Mouse (Mus musculus) hindbrain, embryonic 10.5 days (tissue): ENCODE measurements around the gene Gdf9. TPM values are rescaled to one million over a fixed set of nuclear protein-coding genes. Genes with fewer than 3 reads are reported as not detected.
"Not testable (repeated sequence)": the region's sequence is repeated elsewhere in the genome, so short reads cannot be mapped to it uniquely, and the experiment has no call there.

Source experiments
- DNase-seq: peaks from one replicate; pipeline ENCODE4 v3.0.0-alpha.2; 2017; ENCODE audit warnings: low spot score
- H3K27ac ChIP-seq: fragments of 300-500 bp; sonication (generic); 2 replicates; pipeline ENCODE4 v1.5.1; 2016; ENCODE audit warnings: mild to moderate bottlenecking, moderate library complexity
- H3K27me3 ChIP-seq: fragments of 300-500 bp; sonication (generic); 2 replicates; pipeline ENCODE4 v1.6.1; 2016; ENCODE audit warnings: mild to moderate bottlenecking; ENCODE audit not compliant: poor library complexity, insufficient read depth, severe bottlenecking
- H3K36me3 ChIP-seq: fragments of 300-500 bp; sonication (generic); 2 replicates; pipeline ENCODE4 v1.6.1; 2016; ENCODE audit warnings: mild to moderate bottlenecking, moderate library complexity
- H3K4me1 ChIP-seq: fragments of 300-500 bp; sonication (generic); replicated peaks from 2 replicates; pipeline ENCODE4 v1.6.1; 2016; ENCODE audit warnings: mild to moderate bottlenecking
- H3K4me3 ChIP-seq: fragments of 300-500 bp; sonication (generic); 2 replicates; pipeline ENCODE4 v1.5.1; 2016; ENCODE audit warnings: mild to moderate bottlenecking, moderate library complexity
- H3K9me3 ChIP-seq: fragments of 300-500 bp; sonication (generic); 2 replicates; pipeline ENCODE4 v1.6.1; 2016; ENCODE audit warnings: mild to moderate bottlenecking, moderate library complexity
- WGBS: fragments of 180-500 bp; shearing (Covaris S2); methylation state at CpG from one replicate; pipeline ENCODE4 v1.1.7; 2016; 5-methylcytosine and 5-hydroxymethylcytosine counted together
- polyA plus RNA-seq: library from polyadenylated mRNA; unstranded; fragments of >200 nt; fragmentation: Nextera tagmentation; extraction: Ambion mirVana; gene quantifications from 2 replicates; pipeline ENCODE4 v1.2.1, GENCODE M21; 2016

Gdf9 gene
- 2.6 and 2.9 TPM in 2 replicates for polyA plus RNA-seq

- Histone ChIP-seq H3K27me3 (no peaks in the 10 kb centered on the region), H3K4me3 (peak within 1 kb of the TSS; percentile 95), H3K36me3 (peaks cover 20% of the 10 kb centered on the region), H3K27ac (peak within 1 kb of the TSS; percentile 85), H3K9me3 (no peaks in the 10 kb centered on the region), H3K4me1 (peaks cover 20% of the 10 kb centered on the region)
- peak; percentile 98 for DNase-seq
- under 1% methylated on average over 44 of the region's 44 CpGs for WGBS
Measured at GRCm38 (mm10) chr11:53430670-53431346, at the start of gene Gdf9, which contains the start of gene Uqcrq. Gene Gdf9 (plus strand): TSS chr11:53431023. Gene Uqcrq (minus strand): TSS chr11:53430831.

- DNase-seq = no peak
- peaks cover 83% of the 10 kb centered on the region for H3K36me3 ChIP-seq
- no peaks in the 10 kb centered on the region for H3K27me3 ChIP-seq
- no peak overlapping the region for H3K4me3 ChIP-seq
- no peak overlapping the region for H3K27ac ChIP-seq
- WGBS = 98% methylated on average over 2 of the region's 2 CpGs
- H3K4me1 ChIP-seq = no peaks in the 10 kb centered on the region
- no peaks in the 10 kb centered on the region for H3K9me3 ChIP-seq
Measured at GRCm38 (mm10) chr11:53383758-53384428, 46.9 kb upstream of the Gdf9 start.

DNA sequence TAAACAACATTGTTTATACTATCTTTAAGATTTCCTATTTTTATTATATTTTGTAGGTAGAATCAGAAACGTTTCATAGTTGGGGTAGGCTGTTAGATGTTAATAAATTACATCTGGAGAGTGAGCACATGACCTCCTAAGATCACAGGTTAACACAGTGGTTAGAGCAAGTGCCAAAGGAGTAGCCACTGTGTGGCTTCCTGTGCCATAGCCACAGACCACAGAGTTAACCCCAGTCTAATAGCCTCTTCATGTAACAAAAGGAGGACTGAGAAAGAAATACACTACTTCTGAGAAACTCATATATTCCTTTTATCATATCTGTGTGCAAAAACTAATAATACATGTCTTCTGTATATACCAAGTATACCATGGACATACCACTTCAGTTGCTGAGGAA is 37.0 kb upstream of the Gdf9 start:
- Histone ChIP-seq H3K4me3 (no peak overlapping the region), H3K36me3 (peaks cover 89% of the 10 kb centered on the region), H3K27me3 (no peaks in the 10 kb centered on the region), H3K4me1 (no peaks in the 10 kb centered on the region), H3K9me3 (no peaks in the 10 kb centered on the region), H3K27ac (no peak overlapping the region)
- DNase-seq = no peak
- WGBS = 96% methylated on average over 1 of the region's 1 CpGs

GRCm38 (mm10) chr11:53403638-53404037 is 27.2 kb upstream of the Gdf9 start:
- H3K4me3 ChIP-seq = no peak overlapping the region
- H3K27me3 ChIP-seq = no peaks in the 10 kb centered on the region
- H3K9me3 ChIP-seq = no peaks in the 10 kb centered on the region
- WGBS = 77% methylated on average over 1 of the region's 1 CpGs
- H3K27ac ChIP-seq = no peak overlapping the region
- H3K36me3 ChIP-seq = peaks cover 97% of the 10 kb centered on the region
- DNase-seq = no peak
- no peaks in the 10 kb centered on the region for H3K4me1 ChIP-seq

GRCm38 (mm10) chr11:53411738-53412137 is 19.1 kb upstream of the Gdf9 start:
- Histone ChIP-seq H3K4me3 (no peak overlapping the region), H3K27me3 (no peaks in the 10 kb centered on the region), H3K27ac (no peak overlapping the region), H3K36me3 (peaks cover 99% of the 10 kb centered on the region), H3K9me3 (no peaks in the 10 kb centered on the region), H3K4me1 (no peaks in the 10 kb centered on the region)
- no peak for DNase-seq

DNA sequence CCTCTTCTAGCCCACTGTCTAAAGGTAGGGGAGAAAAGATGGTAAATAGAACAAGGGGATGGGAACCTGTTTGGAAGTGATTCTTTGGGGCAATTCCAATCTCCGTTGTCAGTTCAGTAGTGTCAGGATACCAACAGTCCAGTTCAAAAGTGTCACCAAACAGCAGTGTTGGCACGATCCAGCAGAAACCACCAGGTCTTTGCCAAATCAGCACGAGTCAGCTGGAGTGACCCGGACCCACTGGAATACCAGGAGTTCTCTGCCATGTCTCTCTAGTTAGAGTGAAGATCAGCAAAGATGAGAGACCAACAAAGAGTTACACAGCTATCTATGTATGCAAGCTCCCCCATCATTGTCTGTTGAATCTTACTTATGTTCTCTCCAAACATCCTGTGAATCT is 17.0 kb upstream of the Gdf9 start:
- Histone ChIP-seq H3K4me1 (no peaks in the 10 kb centered on the region), H3K9me3 (no peaks in the 10 kb centered on the region), H3K27me3 (no peaks in the 10 kb centered on the region), H3K36me3 (peaks cover 99% of the 10 kb centered on the region), H3K27ac (no peak overlapping the region), H3K4me3 (no peak overlapping the region)
- no peak for DNase-seq
- 96% methylated on average over 4 of the region's 4 CpGs for WGBS

DNA sequence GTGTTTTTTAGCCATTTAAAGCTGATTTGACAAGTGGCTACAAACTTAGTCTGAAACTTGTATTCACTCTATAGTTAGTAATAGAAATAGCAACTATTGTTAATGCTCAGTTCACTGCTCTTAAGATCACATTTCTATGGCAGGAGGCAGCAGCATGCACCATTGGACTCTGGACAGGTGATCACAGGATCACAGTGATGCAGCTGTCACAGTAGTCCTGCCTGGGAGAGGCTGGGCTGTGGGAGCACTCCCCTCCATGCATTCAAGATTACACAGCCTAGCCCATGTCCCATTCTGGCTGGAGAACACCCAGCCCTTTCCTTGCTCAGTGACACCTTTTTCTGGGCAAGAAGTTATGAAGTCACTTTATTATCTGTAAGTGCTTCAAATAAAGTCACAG is 12.8 kb upstream of the Gdf9 start:
- no peaks in the 10 kb centered on the region for H3K9me3 ChIP-seq
- H3K27me3 ChIP-seq = no peaks in the 10 kb centered on the region
- no peak for DNase-seq
- H3K27ac ChIP-seq = no peak overlapping the region
- H3K4me1 ChIP-seq = no peaks in the 10 kb centered on the region
- no peak overlapping the region for H3K4me3 ChIP-seq
- H3K36me3 ChIP-seq = peaks cover 91% of the 10 kb centered on the region

DNA sequence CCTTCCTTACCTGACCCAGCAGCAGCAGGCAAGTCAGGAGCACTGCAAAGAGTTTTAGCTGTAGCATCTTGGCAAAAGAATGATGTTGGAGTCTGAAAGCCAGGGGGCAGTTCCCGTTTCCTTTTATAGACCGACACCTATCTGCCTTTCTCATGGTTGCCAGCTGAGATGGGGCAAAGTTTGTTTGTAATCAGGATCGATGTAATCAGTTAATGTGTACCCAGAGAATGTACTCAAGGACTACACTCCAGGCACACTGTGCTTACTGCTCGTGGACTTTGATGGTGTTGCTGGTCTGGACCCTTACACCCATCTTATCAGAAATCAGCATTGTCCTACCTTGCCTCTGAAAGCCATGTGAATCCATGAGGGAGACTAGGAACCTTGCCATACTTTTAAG is 7.8 kb upstream of the Gdf9 start, which contains the start of gene Leap2:
Leap2 (minus strand) TSS at position 135 of the 400 bp plus-strand sequence.
- Histone ChIP-seq H3K27me3 (no peaks in the 10 kb centered on the region), H3K4me1 (no peaks in the 10 kb centered on the region), H3K4me3 (no peak within 1 kb of the TSS), H3K9me3 (no peaks in the 10 kb centered on the region), H3K27ac (no peak within 1 kb of the TSS), H3K36me3 (peaks cover 50% of the 10 kb centered on the region)
- 89% methylated on average over 4 of the region's 4 CpGs for WGBS
- DNase-seq = no peak

DNA sequence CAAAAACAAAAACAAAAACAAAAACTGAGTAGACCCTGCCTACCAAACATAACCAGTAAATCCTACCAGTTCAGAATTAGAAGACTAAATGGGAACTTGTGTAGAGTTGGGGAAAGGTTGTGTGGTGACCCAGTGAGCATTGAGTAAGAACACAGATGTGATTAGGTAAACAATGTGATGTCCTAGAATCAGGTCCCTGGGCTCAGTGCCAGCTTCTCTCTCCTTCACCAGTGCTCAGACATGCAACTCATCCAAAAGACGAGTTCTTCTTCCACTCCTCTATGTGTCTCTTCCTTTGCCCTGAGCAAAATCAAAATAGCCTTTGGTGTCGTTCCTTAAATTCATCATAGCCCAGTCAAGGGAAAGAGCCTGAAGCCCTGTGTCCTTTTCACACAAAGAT is 6.0 kb upstream of the Gdf9 start:
- H3K27me3 ChIP-seq = no peaks in the 10 kb centered on the region
- H3K36me3 ChIP-seq = peaks cover 45% of the 10 kb centered on the region
- H3K9me3 ChIP-seq = no peaks in the 10 kb centered on the region
- H3K4me1 ChIP-seq = peaks cover 8% of the 10 kb centered on the region
- 83% methylated on average over 2 of the region's 2 CpGs for WGBS
- H3K27ac ChIP-seq = no peak overlapping the region
- no peak for DNase-seq
- H3K4me3 ChIP-seq = no peak overlapping the region

DNA sequence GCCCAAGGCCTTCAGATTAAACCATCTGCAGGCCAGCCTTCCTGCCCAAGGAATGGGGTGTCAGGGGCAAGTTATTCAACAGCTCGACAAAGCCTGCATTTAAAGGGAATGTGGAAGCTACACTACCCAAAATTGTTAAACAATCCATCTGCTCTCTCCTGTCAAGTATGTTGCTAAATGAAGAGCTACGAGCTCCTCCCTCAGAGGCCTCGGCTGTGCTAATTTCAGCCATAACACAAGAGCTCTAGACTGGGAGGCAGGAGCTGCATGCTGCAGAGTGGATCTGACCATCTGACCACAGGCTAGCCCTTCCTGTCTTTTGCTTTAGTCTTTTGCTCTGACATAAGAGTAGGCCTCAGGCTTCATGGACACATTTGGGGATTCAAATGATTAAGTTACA is 5.6 kb upstream of the Gdf9 start:
- H3K27ac ChIP-seq = no peak overlapping the region
- DNase-seq = no peak
- H3K36me3 ChIP-seq = peaks cover 41% of the 10 kb centered on the region
- 84% methylated on average over 3 of the region's 3 CpGs for WGBS
- no peaks in the 10 kb centered on the region for H3K9me3 ChIP-seq
- no peak overlapping the region for H3K4me3 ChIP-seq
- no peaks in the 10 kb centered on the region for H3K27me3 ChIP-seq
- peaks cover 11% of the 10 kb centered on the region for H3K4me1 ChIP-seq

- 91% methylated on average over 6 of the region's 6 CpGs for WGBS
- Histone ChIP-seq H3K27ac (no peak overlapping the region), H3K36me3 (peaks cover 38% of the 10 kb centered on the region), H3K4me1 (peaks cover 11% of the 10 kb centered on the region), H3K27me3 (no peaks in the 10 kb centered on the region), H3K4me3 (no peak overlapping the region), H3K9me3 (no peaks in the 10 kb centered on the region)
- DNase-seq = no peak
Measured at GRCm38 (mm10) chr11:53425711-53426255, 5.0 kb upstream of the Gdf9 start.

DNA sequence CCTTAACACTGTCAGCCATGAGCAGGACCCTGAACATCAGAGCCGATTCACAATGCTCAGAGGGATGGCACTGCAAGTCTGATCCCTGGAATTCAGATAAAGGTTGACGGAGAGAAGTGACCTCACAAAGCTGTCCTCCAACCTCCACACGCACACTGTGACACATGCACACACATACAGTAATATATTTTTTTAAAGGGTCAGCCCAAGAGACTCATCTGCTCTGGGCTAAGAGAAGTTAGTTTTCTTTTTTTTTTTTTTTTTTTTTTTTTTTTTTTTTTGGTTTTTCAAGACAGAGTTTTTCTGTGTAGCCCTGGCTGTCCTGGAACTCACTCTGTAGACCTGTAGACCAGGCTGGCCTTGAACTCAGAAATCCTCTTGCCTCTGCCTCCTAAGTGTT is 3.9 kb upstream of the Gdf9 start:
- Histone ChIP-seq H3K4me1 (peaks cover 20% of the 10 kb centered on the region), H3K36me3 (peaks cover 28% of the 10 kb centered on the region)
- H3K27ac ChIP-seq, H3K9me3 ChIP-seq, DNase-seq, H3K27me3 ChIP-seq, H3K4me3 ChIP-seq: not testable (repeated sequence)
- 87% methylated on average over 3 of the region's 3 CpGs for WGBS

DNA sequence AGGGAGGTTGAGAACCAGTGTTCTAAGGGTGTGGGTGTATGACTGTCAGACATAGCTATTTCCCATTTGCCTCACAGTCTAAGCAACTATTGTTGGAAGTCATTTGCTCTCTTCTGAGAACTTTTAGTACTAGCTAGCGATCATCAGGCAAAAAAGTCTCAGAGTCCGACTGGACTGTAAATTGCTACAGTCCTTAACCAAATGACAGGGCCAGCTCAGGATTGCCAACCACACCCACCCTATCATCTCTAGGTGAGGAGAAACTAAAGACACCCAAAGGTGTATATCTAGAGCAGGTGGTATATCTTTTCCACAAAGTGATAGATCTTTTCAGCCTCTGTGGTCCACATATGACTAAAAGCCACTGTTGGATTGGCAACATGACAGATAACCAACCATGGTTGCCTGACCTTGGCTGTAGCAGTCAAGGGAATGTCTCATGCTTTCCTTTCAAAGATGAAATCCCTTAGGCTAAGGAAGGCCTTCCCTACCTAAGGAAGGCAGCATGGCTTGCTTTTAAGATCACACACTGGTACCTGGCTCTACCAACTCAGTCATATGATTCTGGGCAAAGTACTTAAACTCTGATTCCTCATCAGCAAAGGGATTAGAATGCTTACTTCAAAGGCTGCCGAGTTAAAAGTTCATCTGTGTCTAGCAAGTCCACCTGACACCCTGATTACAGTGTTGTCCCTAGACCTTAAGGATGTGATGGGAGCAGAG is 2.7 kb upstream of the Gdf9 start:
- Histone ChIP-seq H3K4me3 (no peak overlapping the region), H3K4me1 (peaks cover 20% of the 10 kb centered on the region), H3K27me3 (no peaks in the 10 kb centered on the region), H3K27ac (no peak overlapping the region), H3K36me3 (peaks cover 20% of the 10 kb centered on the region), H3K9me3 (no peaks in the 10 kb centered on the region)
- 94% methylated on average over 3 of the region's 3 CpGs for WGBS
- DNase-seq = no peak
